Mouse (Mus musculus): ENCODE measurements around the gene Lemd1. TPM values are rescaled to one million over a fixed set of nuclear protein-coding genes. Genes with fewer than 3 reads are reported as not detected.

Gene Lemd1
- polyA plus RNA-seq, 1 experiment = not detected

GRCm38 (mm10) chr1:132171619-132172018, 19.6 kb upstream of the Lemd1 start:
- Histone ChIP-seq H3K4me3 (replicated peaks; ENCODE audit: control insufficient read depth, low read depth, low read length) (no peak overlapping the region), H3K4me1 (ENCODE audit: control insufficient read depth, insufficient read depth, low read length) (no peaks in the 10 kb centered on the region), H3K27ac (ENCODE audit: control insufficient read depth, insufficient read depth, low read depth, low read length, poor library complexity) (no peak overlapping the region)
- no peak for TF ChIP-seq CTCF (IDR thresholded peaks at IDR 0.05; ENCODE audit: control insufficient read depth, insufficient read depth, low read length)
- TF ChIP-seq POLR2A (IDR thresholded peaks at IDR 0.05; ENCODE audit: borderline replicate concordance, control insufficient read depth, low read depth, low read length) = no peak
- WGBS = 33% methylated on average over 2 of the region's 2 CpGs

GRCm38 (mm10) chr1:132186303-132186702, 4.9 kb upstream of the Lemd1 start:
- Histone ChIP-seq H3K4me3 (replicated peaks; ENCODE audit: control insufficient read depth, low read depth, low read length) (no peak overlapping the region), H3K4me1 (ENCODE audit: control insufficient read depth, insufficient read depth, low read length) (no peaks in the 10 kb centered on the region), H3K27ac (ENCODE audit: control insufficient read depth, insufficient read depth, low read depth, low read length, poor library complexity) (no peak overlapping the region)
- TF ChIP-seq POLR2A (IDR thresholded peaks at IDR 0.05; ENCODE audit: borderline replicate concordance, control insufficient read depth, low read depth, low read length) (no peak), CTCF (IDR thresholded peaks at IDR 0.05; ENCODE audit: control insufficient read depth, insufficient read depth, low read length) (no peak)
- 71% methylated on average over 4 of the region's 4 CpGs for WGBS

- WGBS = 44% methylated on average over 9 of the region's 9 CpGs
- H3K27ac ChIP-seq (ENCODE audit: control insufficient read depth, insufficient read depth, low read depth, low read length, poor library complexity) = no peak overlapping the region
Measured at GRCm38 (mm10) chr1:132188442-132189066, 2.7 kb upstream of the Lemd1 start.

GRCm38 (mm10) chr1:132189231-132189630, 2.0 kb upstream of the Lemd1 start:
- 5% methylated on average over 4 of the region's 4 CpGs for WGBS
- Histone ChIP-seq H3K4me3 (replicated peaks; ENCODE audit: control insufficient read depth, low read depth, low read length) (no peak overlapping the region), H3K4me1 (ENCODE audit: control insufficient read depth, insufficient read depth, low read length) (no peaks in the 10 kb centered on the region), H3K27ac (ENCODE audit: control insufficient read depth, insufficient read depth, low read depth, low read length, poor library complexity) (no peak overlapping the region)
- TF ChIP-seq CTCF (IDR thresholded peaks at IDR 0.05; ENCODE audit: control insufficient read depth, insufficient read depth, low read length) (no peak), POLR2A (IDR thresholded peaks at IDR 0.05; ENCODE audit: borderline replicate concordance, control insufficient read depth, low read depth, low read length) (no peak)

More at GRCm38 (mm10) chr1:132188442-132189066, 2.7 kb upstream of the Lemd1 start:
- H3K4me1 ChIP-seq (ENCODE audit: control insufficient read depth, insufficient read depth, low read length) = no peaks in the 10 kb centered on the region
- no peak for TF ChIP-seq POLR2A (IDR thresholded peaks at IDR 0.05; ENCODE audit: borderline replicate concordance, control insufficient read depth, low read depth, low read length)
- no peak for TF ChIP-seq CTCF (IDR thresholded peaks at IDR 0.05; ENCODE audit: control insufficient read depth, insufficient read depth, low read length)
- no peak overlapping the region for H3K4me3 ChIP-seq (replicated peaks; ENCODE audit: control insufficient read depth, low read depth, low read length)

GRCm38 (mm10) chr1:132190040-132190513, 1.2 kb upstream of the Lemd1 start:
- Histone ChIP-seq H3K4me3 (replicated peaks; ENCODE audit: control insufficient read depth, low read depth, low read length) (no peak overlapping the region), H3K4me1 (ENCODE audit: control insufficient read depth, insufficient read depth, low read length) (no peaks in the 10 kb centered on the region), H3K27ac (ENCODE audit: control insufficient read depth, insufficient read depth, low read depth, low read length, poor library complexity) (no peak overlapping the region)
- 3% methylated on average over 50 of the region's 50 CpGs for WGBS
- TF ChIP-seq CTCF (IDR thresholded peaks at IDR 0.05; ENCODE audit: control insufficient read depth, insufficient read depth, low read length) (no peak), POLR2A (IDR thresholded peaks at IDR 0.05; ENCODE audit: borderline replicate concordance, control insufficient read depth, low read depth, low read length) (no peak)

- H3K27ac ChIP-seq (ENCODE audit: control insufficient read depth, insufficient read depth, low read depth, low read length, poor library complexity) = no peak overlapping the region; the same call in 1 of the 2 replicates
- H3K4me1 ChIP-seq (ENCODE audit: control insufficient read depth, insufficient read depth, low read length) = no peaks in the 10 kb centered on the region
- WGBS = 2% methylated on average over 62 of the region's 62 CpGs
- TF ChIP-seq POLR2A (IDR thresholded peaks at IDR 0.05; ENCODE audit: borderline replicate concordance, control insufficient read depth, low read depth, low read length) (no peak), CTCF (IDR thresholded peaks at IDR 0.05; ENCODE audit: control insufficient read depth, insufficient read depth, low read length) (no peak)
- no peak overlapping the region for H3K4me3 ChIP-seq (replicated peaks; ENCODE audit: control insufficient read depth, low read depth, low read length)
Measured at GRCm38 (mm10) chr1:132190621-132191092, 574 bp upstream of the Lemd1 start.

GRCm38 (mm10) chr1:132191786-132192680, 802 bp downstream of the Lemd1 start:
- WGBS = 27% methylated on average over 16 of the region's 16 CpGs
- no peak overlapping the region for H3K27ac ChIP-seq (ENCODE audit: control insufficient read depth, insufficient read depth, low read depth, low read length, poor library complexity)

GRCm38 (mm10) chr1:132193806-132194205, 2.6 kb downstream of the Lemd1 start:
- TF ChIP-seq CTCF (IDR thresholded peaks at IDR 0.05; ENCODE audit: control insufficient read depth, insufficient read depth, low read length) = no peak
- TF ChIP-seq POLR2A (IDR thresholded peaks at IDR 0.05; ENCODE audit: borderline replicate concordance, control insufficient read depth, low read depth, low read length) = no peak
- Histone ChIP-seq H3K4me3 (replicated peaks; ENCODE audit: control insufficient read depth, low read depth, low read length) (no peak overlapping the region), H3K27ac (ENCODE audit: control insufficient read depth, insufficient read depth, low read depth, low read length, poor library complexity) (no peak overlapping the region), H3K4me1 (ENCODE audit: control insufficient read depth, insufficient read depth, low read length) (no peaks in the 10 kb centered on the region)
- 74% methylated on average over 3 of the region's 3 CpGs for WGBS

More at GRCm38 (mm10) chr1:132191786-132192680, 802 bp downstream of the Lemd1 start:
- no peak for TF ChIP-seq CTCF (IDR thresholded peaks at IDR 0.05; ENCODE audit: control insufficient read depth, insufficient read depth, low read length)
- no peak for TF ChIP-seq POLR2A (IDR thresholded peaks at IDR 0.05; ENCODE audit: borderline replicate concordance, control insufficient read depth, low read depth, low read length)
- Histone ChIP-seq H3K4me3 (replicated peaks; ENCODE audit: control insufficient read depth, low read depth, low read length) (no peak overlapping the region), H3K4me1 (ENCODE audit: control insufficient read depth, insufficient read depth, low read length) (no peaks in the 10 kb centered on the region)
